Mouse (Mus musculus) cortical plate, adult 2 months (tissue): ENCODE measurements around the gene Robo1. TPM values are rescaled to one million over a fixed set of nuclear protein-coding genes. Genes with fewer than 3 reads are reported as not detected.

Source experiments
- H3K27ac ChIP-seq: fragments of 200-500 bp; 2 replicates; pipeline ENCODE4 v1.5.1; 2012; ENCODE audit warnings: low read length, control low read depth, inconsistent platforms; ENCODE audit not compliant: insufficient read depth
- H3K4me1 ChIP-seq: fragments of 200-500 bp; 2 replicates; pipeline ENCODE4 v1.6.1; 2011; ENCODE audit warnings: low read length; ENCODE audit not compliant: control insufficient read depth, insufficient read depth
- H3K4me3 ChIP-seq: fragments of 200-500 bp; 2 replicates; pipeline ENCODE4 v1.5.1; 2011; ENCODE audit warnings: mild to moderate bottlenecking, low read length, control low read depth; ENCODE audit not compliant: insufficient read depth
- CTCF ChIP-seq: fragments of 200-500 bp; IDR thresholded peaks from 2 replicates; pipeline ENCODE4 v1.5.1; 2011; ENCODE audit warnings: mild to moderate bottlenecking, control low read depth, low read length; ENCODE audit not compliant: insufficient read depth; ENCODE audit errors: extremely low read depth
- POLR2A ChIP-seq: fragments of 200-500 bp; IDR thresholded peaks from 2 replicates; pipeline ENCODE4 v1.6.1; 2011; ENCODE audit warnings: mild to moderate bottlenecking, low read length, control low read depth; ENCODE audit not compliant: insufficient read depth; ENCODE audit errors: extremely low read depth
- polyA plus RNA-seq: library from polyadenylated mRNA; depleted of rRNA; stranded (reverse); fragments of >200 nt; gene quantifications from 2 replicates; pipeline ENCODE4 v1.2.3, GENCODE M21; 2012

Robo1 gene
- polyA plus RNA-seq, 1 experiment: 14.1 TPM

DNA sequence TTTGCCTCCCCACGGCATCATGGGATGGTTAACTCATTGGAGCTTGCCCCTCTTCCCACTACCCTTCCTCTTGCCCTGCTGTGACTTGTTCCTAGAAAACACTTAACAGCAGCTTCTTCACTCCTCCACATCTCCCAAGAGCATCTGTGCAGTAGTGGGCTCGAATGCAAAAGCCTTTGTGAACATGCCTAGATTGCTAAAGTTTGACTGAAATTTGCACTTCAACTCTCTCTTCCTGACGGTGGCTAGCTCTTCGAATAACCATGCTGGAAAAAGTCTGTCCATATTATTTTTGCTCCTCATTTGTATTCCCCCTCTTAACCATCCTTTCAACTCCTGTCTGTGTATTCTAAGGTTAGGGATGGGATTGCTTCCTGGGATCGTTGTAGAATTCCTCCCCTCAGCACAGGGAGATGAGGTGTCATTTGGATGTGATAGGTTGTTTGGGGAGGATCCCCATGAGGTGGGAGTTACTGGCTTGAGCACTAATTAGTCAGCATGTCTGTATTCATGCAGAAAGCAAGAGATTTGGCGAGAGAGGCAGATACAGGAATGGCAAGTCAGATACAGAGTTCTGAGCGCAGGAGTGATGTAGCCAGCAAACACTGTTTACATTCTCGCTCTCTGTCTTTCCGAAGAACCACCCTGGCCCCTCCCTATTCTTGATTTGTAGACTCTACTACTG lies 409.2 kb downstream of the Robo1 start:
- no peak for TF ChIP-seq CTCF
- TF ChIP-seq POLR2A: no peak
- no peak overlapping the region for H3K4me3 ChIP-seq
- H3K4me1 ChIP-seq: peaks cover 3% of the 10 kb centered on the region
- H3K27ac ChIP-seq: no peak overlapping the region

GRCm38 (mm10) chr16:72719063-72719462 lies 411.0 kb downstream of the Robo1 start:
- TF ChIP-seq POLR2A: no peak
- TF ChIP-seq CTCF: no peak
- Histone ChIP-seq H3K27ac (no peak overlapping the region), H3K4me1 (peaks cover 3% of the 10 kb centered on the region), H3K4me3 (no peak overlapping the region)

DNA sequence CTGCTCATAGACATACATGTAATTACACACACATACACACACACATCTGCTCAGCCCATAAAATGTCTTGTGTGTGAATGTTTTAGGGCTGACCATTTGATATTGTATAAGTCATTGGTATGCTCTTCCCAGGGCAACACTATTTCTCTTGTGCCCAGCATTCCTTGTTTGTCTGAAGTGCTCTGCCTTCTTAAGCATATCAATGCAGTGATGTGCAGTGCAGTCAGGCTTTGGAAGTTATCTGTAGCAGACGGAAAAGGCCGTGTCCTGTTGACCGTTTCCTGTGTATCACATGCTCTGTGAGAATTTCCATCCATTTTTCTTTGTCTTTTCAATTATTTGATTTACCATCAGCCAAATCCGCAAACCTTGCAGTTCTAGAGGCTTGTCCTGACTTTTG lies 412.9 kb downstream of the Robo1 start:
- no peak overlapping the region for H3K27ac ChIP-seq
- peaks cover 1% of the 10 kb centered on the region for H3K4me1 ChIP-seq
- no peak overlapping the region for H3K4me3 ChIP-seq
- TF ChIP-seq POLR2A (no peak), CTCF (no peak)

GRCm38 (mm10) chr16:72721713-72722481 lies 413.8 kb downstream of the Robo1 start:
- TF ChIP-seq POLR2A (no peak), CTCF (no peak)
- no peak overlapping the region for H3K27ac ChIP-seq
- no peak overlapping the region for H3K4me3 ChIP-seq
- peaks cover 1% of the 10 kb centered on the region for H3K4me1 ChIP-seq

GRCm38 (mm10) chr16:72734234-72734633 lies 426.1 kb downstream of the Robo1 start:
- no peak overlapping the region for H3K27ac ChIP-seq
- no peak for TF ChIP-seq POLR2A
- TF ChIP-seq CTCF: no peak
- no peaks in the 10 kb centered on the region for H3K4me1 ChIP-seq
- H3K4me3 ChIP-seq: no peak overlapping the region

DNA sequence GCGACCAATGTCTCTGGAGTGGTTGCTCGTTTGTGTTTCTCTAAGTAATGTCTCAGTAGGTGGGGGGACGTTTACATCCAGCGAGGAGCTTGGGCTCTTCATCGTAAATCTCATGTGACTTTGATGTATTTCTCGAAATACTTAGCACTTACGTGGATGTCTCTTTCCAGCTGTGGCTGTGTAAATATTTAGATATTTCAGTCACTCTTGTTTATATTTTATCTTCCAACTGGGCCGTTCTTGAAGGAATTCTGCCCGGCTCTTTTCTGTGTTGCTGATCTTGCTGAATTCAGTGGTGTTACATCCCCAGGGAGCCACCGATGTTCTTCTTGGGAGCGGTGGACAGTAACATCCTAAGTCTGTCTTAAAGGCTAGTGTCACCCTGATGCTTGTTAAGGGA lies 427.1 kb downstream of the Robo1 start:
- Histone ChIP-seq H3K27ac (no peak overlapping the region), H3K4me1 (no peaks in the 10 kb centered on the region), H3K4me3 (no peak overlapping the region)
- no peak for TF ChIP-seq POLR2A
- TF ChIP-seq CTCF: no peak

DNA sequence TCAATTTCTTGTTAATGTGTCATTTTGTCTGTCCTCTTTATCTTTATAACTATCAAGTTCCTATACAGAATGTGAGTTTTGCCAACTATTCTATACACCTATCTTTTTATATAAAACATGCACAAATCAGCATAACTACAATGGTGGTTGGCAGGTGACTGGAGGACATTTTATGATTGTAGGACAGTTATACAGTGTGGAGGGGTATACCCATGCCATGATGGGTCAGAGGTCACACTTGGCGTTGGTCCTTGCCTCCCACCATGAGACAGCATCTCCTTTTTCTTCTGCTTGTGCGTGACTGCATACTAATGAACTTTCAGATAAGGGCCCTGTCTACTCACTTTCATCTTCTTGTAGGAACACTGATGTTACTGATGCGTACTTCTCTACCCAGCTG lies 427.5 kb downstream of the Robo1 start:
- Histone ChIP-seq H3K4me1 (no peaks in the 10 kb centered on the region), H3K27ac (no peak overlapping the region)
- no peak for TF ChIP-seq CTCF
- TF ChIP-seq POLR2A: no peak

DNA sequence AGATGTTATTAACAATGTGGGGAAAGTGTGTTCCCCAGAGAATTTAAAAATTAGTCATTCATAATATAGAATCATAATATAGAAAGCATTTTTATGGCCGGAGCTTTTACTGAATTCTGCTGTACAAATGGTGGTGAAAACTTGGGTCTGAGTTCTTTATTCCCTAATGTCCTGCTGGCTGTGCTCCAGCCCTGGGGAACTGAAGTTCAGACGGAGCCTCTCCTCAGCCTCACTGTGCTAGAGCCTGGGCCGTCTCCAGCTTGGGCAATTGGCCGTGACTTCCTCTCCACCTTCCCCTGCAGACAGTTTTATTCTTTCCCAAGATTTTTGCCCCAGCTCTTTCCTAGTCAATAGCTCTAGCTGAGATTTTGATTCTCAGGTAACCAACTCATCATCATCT lies 429.0 kb downstream of the Robo1 start:
- Histone ChIP-seq H3K27ac (no peak overlapping the region), H3K4me3 (no peak overlapping the region), H3K4me1 (no peaks in the 10 kb centered on the region)
- TF ChIP-seq POLR2A: no peak
- no peak for TF ChIP-seq CTCF

More for the DNA sequence above, 427.5 kb downstream of the Robo1 start:
- no peak overlapping the region for H3K4me3 ChIP-seq

GRCm38 (mm10) chr16:72740218-72740617 lies 432.1 kb downstream of the Robo1 start:
- Histone ChIP-seq H3K4me1 (no peaks in the 10 kb centered on the region), H3K4me3 (no peak overlapping the region), H3K27ac (no peak overlapping the region)
- TF ChIP-seq CTCF (no peak), POLR2A (no peak)

- no peak for TF ChIP-seq CTCF
- no peak for TF ChIP-seq POLR2A
- Histone ChIP-seq H3K4me1 (no peaks in the 10 kb centered on the region), H3K4me3 (no peak overlapping the region), H3K27ac (no peak overlapping the region)
Observed at GRCm38 (mm10) chr16:72747696-72748095, 439.6 kb downstream of the Robo1 start.
